Mouse (Mus musculus): ENCODE results near the gene Rims4.

Rims4 gene

DNA sequence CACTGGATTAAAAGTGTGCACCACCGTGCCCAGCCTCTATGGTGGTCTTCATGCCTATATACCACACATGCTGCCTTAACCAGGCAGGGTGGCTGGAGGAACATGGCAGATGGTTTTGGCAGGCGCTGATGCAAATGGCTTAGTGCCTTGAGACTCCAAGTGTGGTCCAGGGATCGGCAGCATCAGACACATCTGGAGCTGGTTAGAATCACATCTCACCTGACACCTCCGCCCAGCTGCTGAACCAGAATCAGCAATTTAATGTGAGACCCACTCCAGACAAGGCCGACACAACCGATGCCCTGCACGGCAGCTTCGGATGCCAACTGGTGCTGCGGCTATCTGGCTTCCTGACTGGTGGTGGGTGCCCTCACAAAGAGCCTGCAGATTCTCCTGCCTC is 52.4 kb downstream of the Rims4 start:
- DNase-seq (ENCODE audit: low spot score in 2 of 2), result no peak

DNA sequence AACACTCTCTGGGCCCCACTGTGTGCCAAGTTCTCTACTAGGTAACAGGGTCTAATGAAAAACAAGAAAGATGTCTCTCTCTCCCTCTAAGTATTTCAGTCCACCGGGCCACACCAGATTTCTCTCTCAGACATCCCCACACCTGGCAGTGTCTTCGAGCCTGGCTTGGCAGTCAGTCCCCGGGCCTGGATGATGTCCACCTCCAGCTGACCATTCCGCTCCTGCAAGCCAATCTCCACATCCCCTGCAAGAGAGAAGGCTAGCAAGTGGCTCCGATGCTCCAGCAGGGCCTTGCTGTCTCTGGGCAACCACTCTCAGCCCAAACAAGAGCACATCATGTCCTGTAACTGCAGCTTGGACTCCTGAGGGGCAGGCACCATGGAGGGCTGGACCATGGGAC is 53.2 kb downstream of the Rims4 start:
- DNase-seq (ENCODE audit: low spot score in 2 of 2), result no peak

DNA sequence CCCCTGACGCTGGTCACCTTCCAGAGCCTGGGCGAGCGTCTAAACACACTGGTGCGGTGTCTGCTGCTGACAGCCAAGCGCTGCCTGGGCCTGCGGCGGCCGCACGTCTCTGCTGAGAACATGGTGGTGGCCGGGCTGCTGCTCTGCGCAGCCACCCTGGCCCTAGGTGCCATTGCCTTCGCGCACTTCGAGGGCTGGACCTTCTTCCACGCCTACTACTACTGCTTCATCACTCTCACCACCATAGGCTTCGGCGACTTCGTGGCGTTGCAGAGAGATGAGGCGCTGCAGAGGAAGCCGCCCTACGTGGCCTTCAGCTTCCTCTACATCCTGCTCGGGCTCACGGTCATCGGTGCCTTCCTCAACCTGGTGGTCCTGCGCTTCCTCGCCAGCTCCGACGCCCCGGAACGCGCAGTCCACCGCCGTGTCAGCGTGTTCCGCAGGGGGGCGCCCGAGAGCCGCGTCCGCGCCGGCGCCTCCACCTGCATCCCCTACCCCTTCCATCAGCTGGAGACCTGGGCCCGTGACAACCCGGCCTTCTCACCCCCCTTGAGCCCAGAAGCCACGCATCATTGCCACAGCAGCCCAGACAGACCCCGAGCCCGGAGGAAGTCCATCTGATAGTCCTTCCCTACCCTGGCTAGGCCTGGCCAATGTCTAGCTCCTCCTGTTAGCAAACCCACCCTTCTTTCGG is 60.1 kb downstream of the Rims4 start:
- peak in 1 of 2 experiments; percentile 70 for DNase-seq (ENCODE audit: low spot score in 2 of 2)

DNA sequence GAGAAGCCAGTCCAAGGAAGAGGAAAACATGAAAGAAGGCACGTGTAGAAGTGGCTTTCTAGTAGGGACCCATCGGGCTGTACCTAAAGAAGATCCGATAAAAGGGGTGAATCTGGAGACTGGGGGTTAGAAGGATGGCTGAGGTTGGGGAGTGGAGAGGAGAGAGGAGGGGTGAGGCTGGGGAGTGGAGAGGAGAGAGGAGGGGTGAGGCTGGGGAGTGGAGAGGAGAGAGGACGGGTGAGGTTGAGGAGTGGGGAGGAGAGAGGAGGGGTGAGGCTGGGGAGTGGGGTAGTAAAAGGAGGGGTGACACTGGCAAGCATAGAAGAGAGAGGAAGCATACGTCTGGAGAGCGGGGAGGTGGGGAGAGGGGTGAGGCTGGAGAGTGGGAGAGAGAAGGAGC is 61.2 kb downstream of the Rims4 start:
- DNase-seq (ENCODE audit: low spot score in 2 of 2), result no peak

DNA sequence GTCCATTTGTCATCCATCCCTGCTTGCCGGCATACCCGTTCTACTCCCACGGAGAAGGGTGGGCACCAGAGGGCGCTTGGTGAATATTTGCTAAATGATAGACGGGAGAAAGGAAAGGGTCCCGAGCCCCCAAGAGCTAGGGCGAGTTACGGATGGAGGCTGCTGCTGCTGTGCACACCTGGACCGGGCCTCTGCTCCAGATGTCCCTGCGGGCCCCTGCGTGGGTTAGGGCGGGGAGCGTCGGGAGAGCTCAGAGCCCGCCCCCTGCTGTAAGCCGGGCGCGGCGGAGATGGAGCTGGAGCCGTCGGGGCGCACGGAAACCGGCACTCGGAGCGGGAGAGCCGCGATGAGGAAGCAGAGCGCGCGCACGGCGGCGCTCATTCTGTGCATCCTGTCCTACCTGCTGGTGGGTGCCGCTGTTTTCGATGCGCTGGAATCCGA is 65.0 kb downstream of the Rims4 start, which contains the start of gene Kcnk15:
Gene Kcnk15, plus strand, starts transcription at position 191 of the 441 bp plus-strand sequence.
- DNase-seq (ENCODE audit: low spot score in 2 of 2), result peak in 1 of 2 experiments; percentile 57

DNA sequence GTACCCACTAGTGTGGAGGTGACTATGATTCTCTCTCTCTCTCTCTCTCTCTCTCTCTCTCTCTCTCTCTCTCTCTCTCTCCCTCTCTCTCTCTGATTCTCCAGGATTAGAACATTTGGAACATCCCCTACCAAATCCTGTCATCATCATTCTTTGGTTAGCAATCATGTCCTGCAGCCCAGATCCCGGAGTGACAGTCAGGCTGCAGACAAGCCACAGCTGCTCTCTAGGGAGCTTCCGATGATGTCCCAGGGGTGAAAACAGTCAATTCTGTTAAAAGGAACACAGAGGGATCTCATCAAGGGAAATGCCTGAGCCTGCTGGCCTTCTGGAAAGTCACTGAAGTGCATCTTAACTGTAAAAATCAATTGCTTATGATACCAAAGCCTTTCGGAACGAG is 76.4 kb downstream of the Rims4 start:
- no peak for DNase-seq (ENCODE audit: low spot score in 2 of 2)

DNA sequence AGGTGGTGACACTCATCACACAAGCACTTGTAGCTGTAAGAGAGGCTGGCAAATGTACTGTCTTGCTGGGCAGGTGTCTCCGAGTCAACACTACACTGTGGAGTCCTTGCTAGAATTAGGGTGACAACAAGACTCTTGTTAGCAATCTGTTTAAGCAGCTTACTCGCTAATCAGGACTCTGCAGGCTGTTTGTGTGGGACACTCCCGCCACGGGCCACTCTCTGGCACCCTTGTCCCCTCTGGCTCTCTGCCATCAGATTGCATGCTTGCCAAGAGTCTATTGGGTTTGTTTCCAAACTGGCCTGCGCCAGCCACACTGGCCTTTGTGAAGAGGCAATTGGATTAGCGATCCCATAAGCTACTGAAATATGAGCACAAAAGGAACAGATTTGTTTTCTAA is 79.0 kb downstream of the Rims4 start:
- DNase-seq (ENCODE audit: low spot score in 2 of 2), result peak; percentile 60 to 66

DNA sequence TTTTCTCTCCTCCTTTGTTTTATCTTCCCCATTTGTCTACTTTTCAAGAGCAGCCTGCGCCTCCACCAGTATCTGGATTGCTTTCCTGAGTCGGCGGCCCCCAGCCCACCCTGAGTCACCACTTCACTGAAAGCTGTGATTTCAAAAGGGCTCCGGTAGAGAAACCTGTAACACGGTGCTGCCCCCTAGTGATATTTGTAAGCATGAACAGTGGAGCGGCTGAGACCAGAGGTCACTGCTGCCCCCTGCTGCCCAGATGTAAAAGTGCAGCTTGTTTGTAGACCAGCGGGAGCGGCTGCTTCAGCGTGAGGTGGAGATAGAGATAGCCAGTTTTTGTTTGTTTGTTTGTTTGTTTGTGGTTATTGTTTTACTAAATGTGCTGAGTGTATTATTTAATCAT is 80.4 kb downstream of the Rims4 start:
- peak; percentile 88 to 89 for DNase-seq (ENCODE audit: low spot score in 2 of 2)

DNA sequence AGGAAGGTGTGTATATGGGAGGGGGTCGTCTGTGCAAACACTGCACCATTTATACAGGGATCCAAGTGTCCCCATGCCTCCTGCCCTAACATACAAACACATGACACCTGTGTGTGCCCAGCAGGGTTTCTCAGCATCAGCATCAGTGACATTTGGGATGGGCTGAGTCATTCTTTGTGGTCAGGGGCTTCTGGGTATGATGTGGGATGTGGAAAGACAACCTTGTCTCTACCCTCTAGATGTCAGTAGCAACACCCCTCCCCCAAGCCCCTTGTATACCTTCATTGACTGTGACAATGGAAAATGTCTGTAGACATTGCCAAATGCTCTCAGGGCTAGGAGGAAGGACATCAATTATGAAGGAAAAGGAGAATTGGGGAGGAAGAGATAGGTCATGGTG is 87.3 kb downstream of the Rims4 start:
- DNase-seq (ENCODE audit: low spot score in 2 of 2), result no peak

DNA sequence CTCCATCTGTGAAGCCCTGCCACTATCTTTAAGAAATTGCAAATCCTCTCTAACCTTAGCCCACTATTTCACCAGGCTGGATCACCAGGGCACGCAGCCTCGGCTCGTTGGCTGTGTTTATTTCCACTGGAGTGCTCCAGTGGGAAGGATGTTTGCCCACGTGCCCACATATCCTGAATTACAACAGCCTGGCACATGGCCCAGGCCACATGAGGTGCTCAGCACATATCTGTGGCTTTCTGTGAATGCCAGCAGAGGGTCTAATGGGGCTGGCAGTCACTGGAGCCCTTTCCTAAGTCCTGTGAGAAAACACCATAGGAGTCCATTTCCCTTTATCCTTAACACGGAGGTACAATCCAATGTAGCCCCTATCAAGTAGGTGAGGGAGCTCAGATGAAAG is 92.0 kb downstream of the Rims4 start:
- no peak for DNase-seq (ENCODE audit: low spot score in 2 of 2)

DNA sequence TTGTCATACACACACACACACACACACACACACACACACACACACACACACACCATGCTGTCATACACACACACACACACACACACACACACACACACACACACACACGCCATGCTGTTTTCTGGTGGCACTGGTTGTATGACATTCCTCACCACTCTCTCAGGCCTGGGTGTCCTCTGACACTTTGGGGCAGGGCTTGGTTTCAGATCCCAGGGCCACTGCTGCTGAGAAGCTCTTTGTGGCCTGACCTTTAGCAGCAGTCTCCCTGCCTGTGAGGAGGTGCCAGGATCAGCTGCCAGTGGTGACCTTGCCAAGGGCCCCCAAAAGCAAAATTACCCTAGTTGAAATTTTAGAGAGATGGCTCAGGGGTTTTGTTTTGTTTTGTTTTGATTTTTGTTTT is 92.6 kb downstream of the Rims4 start:
- no peak for DNase-seq (ENCODE audit: low spot score in 2 of 2)

DNA sequence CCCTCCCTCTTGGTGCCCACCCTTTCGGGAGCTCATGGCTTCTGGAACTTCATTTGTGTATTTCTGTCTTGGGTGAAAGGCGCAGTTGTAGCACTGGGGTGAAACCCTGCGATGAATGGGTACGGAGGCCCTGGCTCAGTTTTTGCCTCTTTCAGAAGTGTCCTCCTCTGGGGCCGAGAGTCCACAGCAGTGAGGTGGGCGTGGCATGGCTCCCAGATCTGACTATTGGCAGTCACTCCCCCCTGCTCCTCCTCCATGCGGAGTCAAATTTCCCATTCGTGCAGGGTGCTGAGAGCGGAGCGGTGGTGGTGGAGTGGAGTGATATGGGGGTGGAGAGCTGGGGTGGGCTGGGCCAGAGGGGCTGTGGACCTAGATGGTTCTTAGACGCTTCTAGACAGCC is 94.7 kb downstream of the Rims4 start:
- DNase-seq (ENCODE audit: low spot score in 2 of 2), result no peak

DNA sequence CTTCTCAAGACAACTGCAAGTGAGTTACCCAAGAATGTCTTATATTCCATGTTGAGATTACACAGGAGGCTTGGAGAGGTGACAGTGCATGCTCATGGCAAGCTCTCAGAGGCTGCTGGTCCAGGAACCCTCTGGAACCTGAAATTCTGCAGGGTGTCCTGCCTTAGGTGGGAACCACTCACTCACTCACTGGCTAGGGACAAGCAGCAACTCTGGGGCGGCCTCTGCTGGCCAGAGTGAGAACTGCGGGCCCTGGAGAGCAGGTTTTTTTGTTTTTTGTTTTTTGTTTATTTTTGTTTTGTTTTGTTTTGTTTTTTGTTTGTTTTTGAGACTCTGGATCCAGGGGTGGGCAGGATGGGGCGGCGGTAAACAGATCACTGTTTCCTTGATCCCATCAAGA is 95.2 kb downstream of the Rims4 start:
- peak in 1 of 2 experiments; percentile 63 for DNase-seq (ENCODE audit: low spot score in 2 of 2)

DNA sequence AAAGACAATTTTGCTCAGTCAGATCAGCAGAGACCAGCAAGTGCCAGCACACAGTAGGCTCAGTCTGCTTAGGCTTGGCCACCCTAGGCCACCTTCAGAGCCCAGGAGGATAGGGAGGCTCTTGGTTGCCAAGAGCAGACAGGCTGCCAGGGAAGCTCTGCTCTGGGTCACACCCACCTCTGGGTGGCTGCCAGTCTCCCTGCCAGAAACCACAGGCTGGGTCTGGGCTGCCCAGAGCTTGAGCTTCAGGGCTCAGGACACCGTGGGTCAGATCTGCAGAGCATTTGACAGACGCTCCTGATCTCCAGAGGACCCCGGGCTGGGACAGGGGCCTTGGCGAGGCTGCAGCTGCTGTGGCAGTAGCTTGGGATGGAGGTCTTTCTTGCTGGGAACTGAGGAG is 97.9 kb downstream of the Rims4 start, which contains the start of gene Ccn5:
Gene Ccn5, plus strand, starts transcription at position 255 of the 400 bp plus-strand sequence.
- DNase-seq (ENCODE audit: low spot score in 2 of 2), result peak; percentile 48 to 62

DNA sequence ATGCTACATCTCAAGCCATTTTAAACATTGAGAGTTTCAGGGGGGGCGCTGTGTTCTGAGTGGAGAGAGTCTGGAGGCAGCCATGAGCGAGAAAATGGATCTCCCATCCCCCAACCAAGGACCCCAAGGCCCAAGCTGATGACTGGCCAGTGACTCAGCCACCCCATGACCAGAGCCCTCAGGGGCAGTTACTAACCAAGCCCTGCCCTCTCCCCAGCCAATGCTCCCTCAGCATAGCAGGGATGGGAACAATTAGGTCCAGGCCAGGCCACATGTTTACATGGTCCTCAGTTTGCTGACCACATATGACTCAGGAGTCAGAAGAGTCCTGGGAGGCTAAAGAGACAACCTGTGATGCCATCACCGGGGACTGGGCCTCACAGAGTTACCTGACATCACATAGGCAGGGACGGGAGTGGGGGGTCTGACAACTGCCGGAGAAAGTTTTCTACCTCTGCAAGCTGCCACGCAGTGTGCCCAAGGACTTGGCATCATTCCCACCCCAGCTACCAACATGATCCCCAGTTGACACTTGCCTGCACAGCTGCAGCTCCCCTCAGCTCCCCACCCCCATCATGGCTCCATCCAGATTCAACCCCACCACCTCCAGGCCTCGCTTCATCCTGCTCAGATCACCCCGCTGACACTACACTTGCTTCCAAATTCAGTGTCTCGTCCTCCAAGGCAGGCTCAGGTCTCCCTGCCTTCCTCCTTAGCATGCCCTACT is 103.6 kb downstream of the Rims4 start:
- no peak for DNase-seq (ENCODE audit: low spot score in 2 of 2)

DNA sequence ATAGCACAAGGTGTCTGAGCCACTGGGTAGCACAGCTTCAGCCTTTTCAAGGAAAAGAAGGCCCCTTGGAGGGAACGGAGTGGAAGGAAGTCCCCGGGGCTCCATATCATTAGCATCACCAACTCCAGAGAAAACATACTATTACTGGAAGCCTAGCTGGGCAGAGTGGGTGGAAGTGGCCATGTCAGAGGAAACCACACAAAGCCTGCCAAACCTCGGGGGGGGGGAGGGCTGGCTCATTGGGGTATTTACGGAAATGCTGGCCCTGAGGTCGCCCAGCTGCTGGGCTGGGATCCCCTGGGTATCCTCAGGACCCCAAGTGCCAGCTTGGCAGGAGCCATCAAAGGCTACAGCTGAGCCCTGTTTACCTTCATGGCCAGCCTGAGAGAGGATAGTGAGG is 105.4 kb downstream of the Rims4 start:
- no peak for DNase-seq (ENCODE audit: low spot score in 2 of 2)
